Mouse (Mus musculus): ENCODE data around the gene Ptpn14.

Ptpn14 gene

GRCm38 (mm10) chr1:189887518-189887917 lies 159.4 kb downstream of the Ptpn14 start:
- DNase-seq (ENCODE audit: extremely low read depth, insufficient read length, low spot score), result no peak

GRCm38 (mm10) chr1:189888749-189889148 lies 160.7 kb downstream of the Ptpn14 start:
- no peak for DNase-seq (ENCODE audit: extremely low read depth, insufficient read length, low spot score)

GRCm38 (mm10) chr1:189894191-189894590 lies 166.1 kb downstream of the Ptpn14 start:
- DNase-seq (ENCODE audit: extremely low read depth, insufficient read length, low spot score), result no peak

- no peak for DNase-seq (ENCODE audit: extremely low read depth, insufficient read length, low spot score)
Observed at GRCm38 (mm10) chr1:189897861-189898260, 169.8 kb downstream of the Ptpn14 start.

GRCm38 (mm10) chr1:189898708-189899107 lies 170.6 kb downstream of the Ptpn14 start:
- DNase-seq (ENCODE audit: extremely low read depth, insufficient read length, low spot score), result no peak

- no peak for DNase-seq (ENCODE audit: extremely low read depth, insufficient read length, low spot score)
Observed at GRCm38 (mm10) chr1:189899526-189899925, 171.5 kb downstream of the Ptpn14 start.

GRCm38 (mm10) chr1:189902413-189902812 lies 174.3 kb downstream of the Ptpn14 start:
- DNase-seq (ENCODE audit: extremely low read depth, insufficient read length, low spot score), result no peak

GRCm38 (mm10) chr1:189903169-189903568 lies 175.1 kb downstream of the Ptpn14 start:
- no peak for DNase-seq (ENCODE audit: extremely low read depth, insufficient read length, low spot score)

GRCm38 (mm10) chr1:189910685-189911345 lies 182.7 kb downstream of the Ptpn14 start:
- DNase-seq (ENCODE audit: extremely low read depth, insufficient read length, low spot score), result no peak

GRCm38 (mm10) chr1:189913093-189913760 lies 185.2 kb downstream of the Ptpn14 start:
- DNase-seq (ENCODE audit: extremely low read depth, insufficient read length, low spot score), result no peak

GRCm38 (mm10) chr1:189916422-189917125 lies 188.5 kb downstream of the Ptpn14 start:
- DNase-seq (ENCODE audit: extremely low read depth, insufficient read length, low spot score), result no peak

GRCm38 (mm10) chr1:189917126-189917500 lies 189.0 kb downstream of the Ptpn14 start:
- no peak for DNase-seq (ENCODE audit: extremely low read depth, insufficient read length, low spot score)

- no peak for DNase-seq (ENCODE audit: extremely low read depth, insufficient read length, low spot score)
Observed at GRCm38 (mm10) chr1:189919756-189920155, 191.7 kb downstream of the Ptpn14 start.

GRCm38 (mm10) chr1:189920701-189921567 lies 192.9 kb downstream of the Ptpn14 start:
- DNase-seq (ENCODE audit: extremely low read depth, insufficient read length, low spot score), result no peak

- no peak for DNase-seq (ENCODE audit: extremely low read depth, insufficient read length, low spot score)
Observed at GRCm38 (mm10) chr1:189921568-189921817, 193.4 kb downstream of the Ptpn14 start.

- peak; percentile 95 for DNase-seq (ENCODE audit: extremely low read depth, insufficient read length, low spot score)
Observed at GRCm38 (mm10) chr1:189921818-189922592, 193.9 kb downstream of the Ptpn14 start, which contains the start of gene Smyd2. Smyd2 (minus strand) TSS chr1:189922363.

- no peak for DNase-seq (ENCODE audit: extremely low read depth, insufficient read length, low spot score)
Observed at GRCm38 (mm10) chr1:189922721-189923120, 194.7 kb downstream of the Ptpn14 start.

GRCm38 (mm10) chr1:189923157-189923556 lies 195.1 kb downstream of the Ptpn14 start:
- DNase-seq (ENCODE audit: extremely low read depth, insufficient read length, low spot score), result no peak

- no peak for DNase-seq (ENCODE audit: extremely low read depth, insufficient read length, low spot score)
Observed at GRCm38 (mm10) chr1:189923871-189924568, 196.0 kb downstream of the Ptpn14 start.

GRCm38 (mm10) chr1:189926279-189926678 lies 198.2 kb downstream of the Ptpn14 start:
- no peak for DNase-seq (ENCODE audit: extremely low read depth, insufficient read length, low spot score)
